Mouse (Mus musculus): Measurements from ENCODE around the gene Krt71. TPM values are rescaled to one million over a fixed set of nuclear protein-coding genes. Genes with fewer than 3 reads are reported as not detected.

Gene Krt71
- polyA plus RNA-seq (2015; fragmentation: Nextera tagmentation; extraction: Ambion mirVana): not detected in 2 replicates

GRCm38 (mm10) chr15:101742711-101743110 is at the start of gene Krt71:
Gene Krt71, minus strand, starts transcription at chr15:101743109.
- no peak within 1 kb of the TSS for H3K4me2 ChIP-seq
- H3K27ac ChIP-seq (replicated peaks): no peak within 1 kb of the TSS
- H3K27me3 ChIP-seq: peaks cover 7% of the 10 kb centered on the region; the same call in 1 of the 2 replicates
- no peak within 1 kb of the TSS for H3K9ac ChIP-seq
- no peaks in the 10 kb centered on the region for H3K4me1 ChIP-seq (replicated peaks)
- WGBS (ENCODE audit: insufficient replicate concordance): 51% methylated on average over 14 of the region's 14 CpGs
- ATAC-seq (ENCODE audit: insufficient read depth): no peak
- no peaks in the 10 kb centered on the region for H3K9me3 ChIP-seq (replicated peaks)
- H3K4me3 ChIP-seq (replicated peaks): no peak within 1 kb of the TSS
- H3K36me3 ChIP-seq (replicated peaks): no peaks in the 10 kb centered on the region

- Histone ChIP-seq H3K27me3 (no peaks in the 10 kb centered on the region), H3K36me3 (replicated peaks) (no peaks in the 10 kb centered on the region), H3K27ac (replicated peaks) (no peak overlapping the region), H3K9me3 (replicated peaks) (no peaks in the 10 kb centered on the region), H3K4me2 (no peak overlapping the region), H3K4me3 (replicated peaks) (no peak overlapping the region), H3K4me1 (replicated peaks) (no peaks in the 10 kb centered on the region), H3K9ac (no peak overlapping the region)
- ATAC-seq (ENCODE audit: insufficient read depth): no peak
- WGBS (ENCODE audit: insufficient replicate concordance): 12% methylated on average over 3 of the region's 3 CpGs
Measured at GRCm38 (mm10) chr15:101790867-101791266, 48.0 kb upstream of the Krt71 start.

GRCm38 (mm10) chr15:101786360-101786759 is 43.5 kb upstream of the Krt71 start, which contains the start of gene Krt72:
Gene Krt72, minus strand, starts transcription at chr15:101786460.
- WGBS (ENCODE audit: insufficient replicate concordance): 75% methylated on average over 18 of the region's 18 CpGs
- H3K9ac ChIP-seq: no peak within 1 kb of the TSS
- H3K27me3 ChIP-seq: no peaks in the 10 kb centered on the region
- H3K4me3 ChIP-seq (replicated peaks): no peak within 1 kb of the TSS
- H3K27ac ChIP-seq (replicated peaks): no peak within 1 kb of the TSS
- no peaks in the 10 kb centered on the region for H3K36me3 ChIP-seq (replicated peaks)
- no peaks in the 10 kb centered on the region for H3K9me3 ChIP-seq (replicated peaks)
- H3K4me1 ChIP-seq (replicated peaks): no peaks in the 10 kb centered on the region
- ATAC-seq (ENCODE audit: insufficient read depth): no peak
- no peak within 1 kb of the TSS for H3K4me2 ChIP-seq

GRCm38 (mm10) chr15:101773420-101773819 is 30.5 kb upstream of the Krt71 start:
- Histone ChIP-seq H3K4me2 (no peak overlapping the region), H3K4me1 (replicated peaks) (no peaks in the 10 kb centered on the region), H3K36me3 (replicated peaks) (no peaks in the 10 kb centered on the region), H3K4me3 (replicated peaks) (no peak overlapping the region), H3K9ac (no peak overlapping the region), H3K27me3 (peaks cover 7% of the 10 kb centered on the region; the same call in 1 of the 2 replicates), H3K9me3 (replicated peaks) (no peaks in the 10 kb centered on the region), H3K27ac (replicated peaks) (no peak overlapping the region)
- no peak for ATAC-seq (ENCODE audit: insufficient read depth)
- 56% methylated on average over 10 of the region's 10 CpGs for WGBS (ENCODE audit: insufficient replicate concordance)

- 3% methylated on average over 5 of the region's 5 CpGs for WGBS (ENCODE audit: insufficient replicate concordance)
- ATAC-seq (ENCODE audit: insufficient read depth): no peak
- Histone ChIP-seq H3K27ac (replicated peaks) (no peak overlapping the region), H3K36me3 (replicated peaks) (no peaks in the 10 kb centered on the region), H3K4me3 (replicated peaks) (no peak overlapping the region), H3K4me2 (no peak overlapping the region), H3K9me3 (replicated peaks) (no peaks in the 10 kb centered on the region), H3K4me1 (replicated peaks) (no peaks in the 10 kb centered on the region), H3K27me3 (peaks cover 7% of the 10 kb centered on the region; the same call in 1 of the 2 replicates), H3K9ac (no peak overlapping the region)
Measured at GRCm38 (mm10) chr15:101772711-101773081, 29.8 kb upstream of the Krt71 start.

- no peak overlapping the region for H3K27ac ChIP-seq (replicated peaks)
- ATAC-seq (ENCODE audit: insufficient read depth): no peak
Measured at GRCm38 (mm10) chr15:101772080-101772710, 29.3 kb upstream of the Krt71 start.

GRCm38 (mm10) chr15:101770226-101770625 is 27.3 kb upstream of the Krt71 start:
- Histone ChIP-seq H3K9me3 (replicated peaks) (no peaks in the 10 kb centered on the region), H3K36me3 (replicated peaks) (no peaks in the 10 kb centered on the region), H3K27me3 (peaks cover 7% of the 10 kb centered on the region; the same call in 1 of the 2 replicates), H3K9ac (no peak overlapping the region), H3K27ac (replicated peaks) (no peak overlapping the region), H3K4me3 (replicated peaks) (no peak overlapping the region), H3K4me1 (replicated peaks) (no peaks in the 10 kb centered on the region), H3K4me2 (no peak overlapping the region)
- no peak for ATAC-seq (ENCODE audit: insufficient read depth)
- WGBS (ENCODE audit: insufficient replicate concordance): 34% methylated on average over 8 of the region's 8 CpGs

More at GRCm38 (mm10) chr15:101772080-101772710, 29.3 kb upstream of the Krt71 start:
- Histone ChIP-seq H3K9ac (no peak overlapping the region), H3K36me3 (replicated peaks) (no peaks in the 10 kb centered on the region), H3K9me3 (replicated peaks) (no peaks in the 10 kb centered on the region), H3K4me1 (replicated peaks) (no peaks in the 10 kb centered on the region), H3K4me2 (no peak overlapping the region), H3K27me3 (peaks cover 7% of the 10 kb centered on the region; the same call in 1 of the 2 replicates), H3K4me3 (replicated peaks) (no peak overlapping the region)
- WGBS (ENCODE audit: insufficient replicate concordance): 44% methylated on average over 5 of the region's 5 CpGs

GRCm38 (mm10) chr15:101737786-101738185 is 5.1 kb downstream of the Krt71 start:
- no peaks in the 10 kb centered on the region for H3K9me3 ChIP-seq (replicated peaks)
- WGBS (ENCODE audit: insufficient replicate concordance): 68% methylated on average over 7 of the region's 7 CpGs
- H3K4me2 ChIP-seq: no peak overlapping the region
- H3K36me3 ChIP-seq (replicated peaks): no peaks in the 10 kb centered on the region
- ATAC-seq (ENCODE audit: insufficient read depth): no peak
- no peaks in the 10 kb centered on the region for H3K4me1 ChIP-seq (replicated peaks)
- no peak overlapping the region for H3K4me3 ChIP-seq (replicated peaks)
- H3K27me3 ChIP-seq: peaks cover 4% of the 10 kb centered on the region; the same call in 1 of the 2 replicates
- H3K27ac ChIP-seq (replicated peaks): no peak overlapping the region
- no peak overlapping the region for H3K9ac ChIP-seq

GRCm38 (mm10) chr15:101730653-101731052 is 12.3 kb downstream of the Krt71 start:
- H3K4me1 ChIP-seq (replicated peaks): no peaks in the 10 kb centered on the region
- H3K9me3 ChIP-seq (replicated peaks): no peaks in the 10 kb centered on the region
- no peak for ATAC-seq (ENCODE audit: insufficient read depth)
- H3K27me3 ChIP-seq: no peaks in the 10 kb centered on the region
- no peak overlapping the region for H3K4me2 ChIP-seq
- H3K36me3 ChIP-seq (replicated peaks): no peaks in the 10 kb centered on the region
- H3K27ac ChIP-seq (replicated peaks): no peak overlapping the region
- H3K4me3 ChIP-seq (replicated peaks): no peak overlapping the region
- no peak overlapping the region for H3K9ac ChIP-seq

GRCm38 (mm10) chr15:101724686-101725085 is 18.2 kb downstream of the Krt71 start:
- 16% methylated on average over 5 of the region's 5 CpGs for WGBS (ENCODE audit: insufficient replicate concordance)

GRCm38 (mm10) chr15:101715831-101716230 is 27.1 kb downstream of the Krt71 start:
- Histone ChIP-seq H3K4me3 (replicated peaks) (no peak overlapping the region), H3K27me3 (no peaks in the 10 kb centered on the region), H3K4me1 (replicated peaks) (no peaks in the 10 kb centered on the region), H3K9me3 (replicated peaks) (no peaks in the 10 kb centered on the region), H3K27ac (replicated peaks) (no peak overlapping the region), H3K9ac (no peak overlapping the region), H3K4me2 (no peak overlapping the region), H3K36me3 (replicated peaks) (no peaks in the 10 kb centered on the region)
- WGBS (ENCODE audit: insufficient replicate concordance): 39% methylated on average over 3 of the region's 3 CpGs
- no peak for ATAC-seq (ENCODE audit: insufficient read depth)

More at GRCm38 (mm10) chr15:101724686-101725085, 18.2 kb downstream of the Krt71 start:
- Histone ChIP-seq H3K4me3 (replicated peaks) (no peak overlapping the region), H3K9ac (no peak overlapping the region), H3K9me3 (replicated peaks) (no peaks in the 10 kb centered on the region), H3K27ac (replicated peaks) (no peak overlapping the region), H3K4me2 (no peak overlapping the region), H3K4me1 (replicated peaks) (no peaks in the 10 kb centered on the region), H3K27me3 (no peaks in the 10 kb centered on the region), H3K36me3 (replicated peaks) (no peaks in the 10 kb centered on the region)
- no peak for ATAC-seq (ENCODE audit: insufficient read depth)

GRCm38 (mm10) chr15:101714356-101714755 is 28.6 kb downstream of the Krt71 start:
- H3K4me1 ChIP-seq (replicated peaks): no peaks in the 10 kb centered on the region
- 51% methylated on average over 5 of the region's 5 CpGs for WGBS (ENCODE audit: insufficient replicate concordance)
- H3K27ac ChIP-seq (replicated peaks): no peak overlapping the region
- no peak for ATAC-seq (ENCODE audit: insufficient read depth)
- no peak overlapping the region for H3K4me2 ChIP-seq
- no peaks in the 10 kb centered on the region for H3K27me3 ChIP-seq
- H3K9ac ChIP-seq: no peak overlapping the region
- H3K4me3 ChIP-seq (replicated peaks): no peak overlapping the region
- H3K9me3 ChIP-seq (replicated peaks): no peaks in the 10 kb centered on the region
- no peaks in the 10 kb centered on the region for H3K36me3 ChIP-seq (replicated peaks)
